Mouse (Mus musculus) adrenal gland (tissue): ENCODE data around the gene Gm13279.
"Not testable (repeated sequence)": the region's sequence is repeated elsewhere in the genome, so short reads cannot be mapped to it uniquely, and the experiment has no call there.

Experiments used
- intact Hi-C: fragments of 180-260 bp; cut with DNase I; formaldehyde crosslinking; loops from one replicate; pipeline ENCODE4 v1.15.1; 2025
- long read RNA-seq, 2 experiments: library from polyadenylated mRNA; unstranded; transcript quantifications; one replicate each; pipeline ENCODE4 v2.0.0; 2020; ENCODE audit warnings: borderline replicate concordance in 1 of 2; ENCODE audit not compliant: insufficient replicate concordance in 1 of 2

Gene Gm13279
- long read RNA-seq, experiment 1, result 0 reads
- long read RNA-seq, experiment 2, result 0 reads

- intact Hi-C loops, result not testable (repeated sequence)
These were observed at the start of gene Gm13279 for GRCm38 (mm10) chr4:88797097-88797496. TSS of gene Gm13279 (plus strand) at chr4:88797397.

DNA sequence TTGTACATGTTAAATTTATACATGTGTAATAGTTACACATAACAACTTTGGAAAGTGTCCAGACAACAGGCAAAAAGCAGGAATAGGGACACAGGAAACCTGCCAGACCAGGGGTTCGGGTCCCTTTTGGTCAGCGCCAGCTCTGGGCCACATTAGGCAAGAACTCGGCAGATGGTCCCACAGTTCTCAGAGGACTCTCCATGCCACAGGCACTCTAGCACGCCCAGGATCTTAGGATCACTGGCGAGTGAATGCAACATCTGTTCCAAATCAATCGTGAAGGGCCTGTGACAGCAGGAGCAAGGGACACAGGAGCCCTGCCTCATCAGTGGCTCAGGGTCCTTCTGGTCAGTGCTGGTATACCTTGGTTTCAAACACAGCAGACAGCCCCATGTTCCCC, 47.3 kb upstream of the Gm13279 start:
- intact Hi-C loops, result no loop called here

DNA sequence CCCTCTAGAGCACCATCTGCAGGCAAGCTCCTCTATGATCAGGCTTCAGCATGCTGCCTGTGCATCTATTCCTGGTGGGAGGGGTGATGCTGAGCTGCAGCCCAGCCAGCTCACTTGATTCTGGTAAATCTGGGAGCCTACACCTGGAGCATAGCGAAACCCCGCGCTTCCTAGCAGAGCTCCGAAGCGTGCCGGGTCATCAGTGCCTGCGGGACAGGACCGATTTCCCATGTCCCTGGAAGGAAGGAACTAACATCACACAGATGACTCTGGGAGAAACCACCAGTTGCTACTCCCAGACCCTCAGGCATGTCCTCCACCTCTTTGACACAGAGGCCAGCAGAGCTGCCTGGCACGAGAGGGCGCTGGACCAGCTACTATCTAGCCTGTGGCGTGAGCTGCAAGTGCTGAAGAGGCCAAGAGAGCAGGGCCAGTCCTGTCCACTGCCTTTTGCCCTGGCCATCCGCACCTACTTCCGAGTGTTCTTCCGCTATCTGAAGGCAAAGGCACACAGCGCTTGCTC, 42.3 kb upstream of the Gm13279 start, which contains the start of gene Gm13271:
TSS of gene Gm13271 (plus strand) at position 51 of the 523 bp plus-strand sequence.
- intact Hi-C loops, result not testable (repeated sequence)

DNA sequence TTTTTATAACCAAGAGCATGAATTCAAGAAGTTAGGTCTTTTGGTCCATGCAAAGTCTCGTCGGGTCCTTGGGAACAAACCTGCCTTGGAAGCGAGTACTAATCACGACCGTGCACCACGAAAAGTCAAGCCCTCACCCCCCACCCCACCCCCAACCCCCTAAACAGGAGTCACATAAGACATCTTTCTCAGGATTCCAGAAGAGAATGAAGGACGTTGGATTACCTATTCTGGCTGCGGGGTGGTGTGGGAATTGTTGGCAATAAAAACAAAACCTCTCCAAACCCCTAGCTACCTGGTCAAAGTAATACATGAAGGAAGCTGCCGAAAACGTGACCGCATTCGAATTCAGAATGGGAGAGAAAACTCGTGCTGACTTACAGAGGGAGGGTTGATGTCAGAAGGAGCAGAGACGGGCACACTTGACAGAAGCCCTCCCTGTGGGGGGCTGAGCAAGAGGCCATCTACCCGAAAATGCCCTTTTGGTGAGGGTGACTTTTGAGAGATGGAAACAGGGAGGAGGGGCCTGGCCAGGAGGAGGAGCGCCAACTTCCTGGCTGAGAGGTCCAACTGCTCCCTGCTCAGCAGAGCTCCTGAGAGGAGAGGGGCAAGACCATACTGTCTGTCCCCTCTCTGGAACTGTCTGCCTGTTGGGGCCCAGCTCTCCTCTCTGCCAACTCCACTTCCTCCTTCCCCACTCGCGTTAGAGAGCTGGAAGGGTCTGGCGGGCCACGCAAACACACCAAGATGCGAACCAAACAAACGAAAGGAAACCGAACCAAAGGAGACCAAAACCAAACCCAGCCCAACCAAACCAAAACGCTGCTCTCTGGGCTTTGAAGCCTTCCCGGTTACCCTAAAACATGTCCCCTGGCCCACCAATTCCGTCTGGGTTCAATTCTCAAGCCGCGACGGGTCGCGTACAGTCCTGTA, 40.4 kb upstream of the Gm13279 start:
- intact Hi-C loops, result not testable (repeated sequence)

DNA sequence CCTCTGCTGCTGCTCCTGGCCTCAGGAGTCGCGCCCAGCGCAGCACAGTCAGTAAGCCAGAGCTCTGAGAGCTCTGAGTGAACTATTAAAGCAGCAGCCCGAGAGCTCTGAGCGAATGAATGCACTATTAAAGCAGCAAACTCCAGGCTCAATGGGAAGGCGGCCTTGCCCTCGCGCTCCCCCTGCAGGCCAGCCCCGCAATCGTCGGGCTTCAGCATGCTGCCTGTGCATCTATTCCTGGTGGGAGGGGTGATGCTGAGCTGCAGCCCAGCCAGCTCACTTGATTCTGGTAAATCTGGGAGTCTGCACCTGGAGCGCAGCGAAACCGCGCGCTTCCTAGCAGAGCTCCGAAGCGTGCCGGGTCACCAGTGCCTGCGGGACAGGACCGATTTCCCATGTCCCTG, 39.6 kb upstream of the Gm13279 start:
- intact Hi-C loops, result not testable (repeated sequence)

GRCm38 (mm10) chr4:88758751-88759150, 38.4 kb upstream of the Gm13279 start:
- intact Hi-C loops, result not testable (repeated sequence)

- intact Hi-C loops, result not testable (repeated sequence)
These were observed 37.5 kb upstream of the Gm13279 start, which contains the start of gene Gm13283 for GRCm38 (mm10) chr4:88759610-88760268. TSS of gene Gm13283 (plus strand) at chr4:88760119.

DNA sequence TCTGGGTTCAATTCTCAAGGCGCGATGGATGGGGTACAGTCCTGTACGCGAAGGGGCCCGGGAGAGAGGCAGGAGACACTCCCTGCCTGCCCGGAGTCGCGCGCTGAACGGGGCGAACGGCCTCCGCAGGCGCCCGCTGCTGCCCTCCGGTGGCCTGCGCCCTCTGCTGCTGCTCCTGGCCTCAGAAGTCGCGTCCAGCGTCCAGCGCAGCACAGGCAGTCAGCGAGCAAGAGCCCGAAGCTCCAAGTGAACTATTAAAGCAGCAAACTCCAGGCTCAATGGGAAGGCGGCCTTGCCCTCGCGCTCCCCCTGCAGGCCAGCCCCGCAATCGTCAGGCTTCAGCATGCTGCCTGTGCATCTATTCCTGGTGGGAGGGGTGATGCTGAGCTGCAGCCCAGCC, 36.8 kb upstream of the Gm13279 start:
- intact Hi-C loops, result not testable (repeated sequence)

DNA sequence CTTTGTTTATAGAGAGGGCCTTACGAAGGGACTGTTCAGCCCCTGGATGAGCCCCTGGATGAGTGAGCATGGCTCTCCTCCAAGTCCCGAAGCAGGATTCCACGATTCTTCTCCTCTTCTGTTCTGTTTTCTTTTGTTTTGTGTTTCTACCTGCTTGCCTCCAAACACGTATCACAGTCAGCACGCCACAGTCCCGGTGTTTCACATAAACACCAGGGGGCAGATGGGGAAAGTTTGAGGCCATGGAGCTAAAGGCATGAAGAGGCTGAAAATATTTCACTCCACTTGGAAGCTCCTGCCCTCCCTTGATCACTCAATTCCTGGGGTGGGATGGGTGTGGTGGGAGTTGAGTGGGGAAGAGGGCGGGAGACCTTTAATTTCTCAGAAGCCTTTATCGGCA, 35.4 kb upstream of the Gm13279 start:
- intact Hi-C loops, result not testable (repeated sequence)

GRCm38 (mm10) chr4:88762341-88762740, 34.9 kb upstream of the Gm13279 start:
- intact Hi-C loops, result not testable (repeated sequence)

DNA sequence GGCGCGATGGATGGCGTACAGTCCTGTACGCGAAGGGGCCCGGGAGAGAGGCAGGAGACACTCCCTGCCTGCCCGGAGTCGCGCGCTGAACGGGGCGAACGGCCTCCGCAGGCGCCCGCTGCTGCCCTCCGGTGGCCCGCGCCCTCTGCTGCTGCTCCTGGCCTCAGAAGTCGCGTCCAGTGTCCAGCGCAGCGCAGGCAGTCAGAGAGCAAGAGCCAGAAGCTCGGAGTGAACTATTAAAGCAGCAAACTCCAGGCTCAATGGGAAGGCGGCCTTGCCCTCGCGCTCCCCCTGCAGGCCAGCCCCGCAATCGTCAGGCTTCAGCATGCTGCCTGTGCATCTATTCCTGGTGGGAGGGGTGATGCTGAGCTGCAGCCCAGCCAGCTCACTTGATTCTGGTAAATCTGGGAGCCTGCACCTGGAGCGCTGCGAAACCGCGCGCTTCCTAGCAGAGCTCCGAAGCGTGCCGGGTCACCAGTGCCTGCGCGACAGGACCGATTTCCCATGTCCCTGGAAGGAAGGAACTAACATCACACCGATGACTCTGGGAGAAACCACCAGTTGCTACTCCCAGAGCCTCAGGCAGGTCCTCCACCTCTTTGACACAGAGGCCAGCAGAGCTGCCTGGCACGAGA, 33.7 kb upstream of the Gm13279 start:
- intact Hi-C loops, result not testable (repeated sequence)

DNA sequence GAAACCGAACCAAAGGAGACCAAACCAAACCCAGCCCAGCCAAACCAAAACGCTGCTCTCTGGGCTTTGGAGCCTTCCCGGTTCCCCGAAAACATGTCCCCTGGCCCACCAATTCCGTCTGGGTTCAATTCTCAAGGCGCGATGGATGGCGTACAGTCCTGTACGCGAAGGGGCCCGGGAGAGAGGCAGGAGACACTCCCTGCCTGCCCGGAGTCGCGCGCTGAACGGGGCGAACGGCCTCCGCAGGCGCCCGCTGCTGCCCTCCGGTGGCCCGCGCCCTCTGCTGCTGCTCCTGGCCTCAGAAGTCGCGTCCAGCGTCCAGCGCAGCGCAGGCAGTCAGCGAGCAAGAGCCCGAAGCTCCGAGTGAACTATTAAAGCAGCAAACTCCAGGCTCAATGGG, 23.7 kb upstream of the Gm13279 start, which contains the start of gene Gm13290:
TSS of gene Gm13290 (plus strand) at position 301 of the 400 bp plus-strand sequence.
- intact Hi-C loops, result not testable (repeated sequence)

- intact Hi-C loops, result not testable (repeated sequence)
These were observed 20.6 kb upstream of the Gm13279 start, which contains the start of gene Gm13289 for GRCm38 (mm10) chr4:88776622-88777021. TSS of gene Gm13289 (plus strand) at chr4:88776922.

DNA sequence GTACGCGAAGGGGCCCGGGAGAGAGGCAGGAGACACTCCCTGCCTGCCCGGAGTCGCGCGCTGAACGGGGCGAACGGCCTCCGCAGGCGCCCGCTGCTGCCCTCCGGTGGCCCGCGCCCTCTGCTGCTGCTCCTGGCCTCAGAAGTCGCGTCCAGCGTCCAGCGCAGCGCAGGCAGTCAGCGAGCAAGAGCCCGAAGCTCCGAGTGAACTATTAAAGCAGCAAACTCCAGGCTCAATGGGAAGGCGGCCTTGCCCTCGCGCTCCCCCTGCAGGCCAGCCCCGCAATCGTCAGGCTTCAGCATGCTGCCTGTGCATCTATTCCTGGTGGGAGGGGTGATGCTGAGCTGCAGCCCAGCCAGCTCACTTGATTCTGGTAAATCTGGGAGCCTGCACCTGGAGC, 17.6 kb upstream of the Gm13279 start, which contains the start of gene Gm13272:
TSS of gene Gm13272 (plus strand) at position 301 of the 400 bp plus-strand sequence.
- intact Hi-C loops, result not testable (repeated sequence)

GRCm38 (mm10) chr4:88780320-88780719, 16.9 kb upstream of the Gm13279 start:
- intact Hi-C loops, result not testable (repeated sequence)

- intact Hi-C loops, result not testable (repeated sequence)
These were observed 15.4 kb upstream of the Gm13279 start, which contains the start of gene Ifnz for GRCm38 (mm10) chr4:88781831-88782230. TSS of gene Ifnz (plus strand) at chr4:88782131.

DNA sequence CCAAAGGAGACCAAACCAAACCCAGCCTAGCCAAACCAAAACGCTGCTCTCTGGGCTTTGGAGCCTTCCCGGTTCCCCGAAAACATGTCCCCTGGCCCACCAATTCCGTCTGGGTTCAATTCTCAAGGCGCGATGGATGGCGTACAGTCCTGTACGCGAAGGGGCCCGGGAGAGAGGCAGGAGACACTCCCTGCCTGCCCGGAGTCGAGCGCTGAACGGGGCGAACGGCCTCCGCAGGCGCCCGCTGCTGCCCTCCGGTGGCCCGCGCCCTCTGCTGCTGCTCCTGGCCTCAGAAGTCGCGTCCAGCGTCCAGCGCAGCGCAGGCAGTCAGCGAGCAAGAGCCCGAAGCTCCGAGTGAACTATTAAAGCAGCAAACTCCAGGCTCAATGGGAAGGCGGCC, 14.9 kb upstream of the Gm13279 start:
- intact Hi-C loops, result not testable (repeated sequence)

GRCm38 (mm10) chr4:88785409-88785808, 11.8 kb upstream of the Gm13279 start, which contains the start of gene Gm13276:
TSS of gene Gm13276 (plus strand) at chr4:88785709.
- intact Hi-C loops, result not testable (repeated sequence)

GRCm38 (mm10) chr4:88788402-88788801, 8.8 kb upstream of the Gm13279 start, which contains the start of gene Gm13277:
TSS of gene Gm13277 (plus strand) at chr4:88788632.
- intact Hi-C loops, result not testable (repeated sequence)

DNA sequence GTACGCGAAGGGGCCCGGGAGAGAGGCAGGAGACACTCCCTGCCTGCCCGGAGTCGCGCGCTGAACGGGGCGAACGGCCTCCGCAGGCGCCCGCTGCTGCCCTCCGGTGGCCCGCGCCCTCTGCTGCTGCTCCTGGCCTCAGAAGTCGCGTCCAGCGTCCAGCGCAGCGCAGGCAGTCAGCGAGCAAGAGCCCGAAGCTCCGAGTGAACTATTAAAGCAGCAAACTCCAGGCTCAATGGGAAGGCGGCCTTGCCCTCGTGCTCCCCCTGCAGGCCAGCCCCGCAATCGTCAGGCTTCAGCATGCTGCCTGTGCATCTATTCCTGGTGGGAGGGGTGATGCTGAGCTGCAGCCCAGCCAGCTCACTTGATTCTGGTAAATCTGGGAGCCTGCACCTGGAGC, 5.9 kb upstream of the Gm13279 start, which contains the start of gene Gm13278:
TSS of gene Gm13278 (plus strand) at position 301 of the 400 bp plus-strand sequence.
- intact Hi-C loops, result not testable (repeated sequence)
